Mouse (Mus musculus) liver, embryonic 14.5 days (tissue): ENCODE results near the gene Vmn2r12.
"Not testable (repeated sequence)": the region's sequence is repeated elsewhere in the genome, so short reads cannot be mapped to it uniquely, and the experiment has no call there.

Experiments
- CTCF ChIP-seq: IDR thresholded peaks from 2 replicates; pipeline ENCODE4 v1.5.1; 2016; ENCODE audit warnings: antibody characterized with exemption, low read depth, control low read depth
- EP300 ChIP-seq: IDR thresholded peaks from 2 replicates; pipeline ENCODE4 v1.6.1; 2016; ENCODE audit warnings: antibody characterized with exemption, low read depth

GRCm38 (mm10) chr5:109059469-109059868 is 38.3 kb downstream of the Vmn2r12 start, which contains the start of gene Vmn2r11:
- not testable (repeated sequence) for TF ChIP-seq CTCF, EP300
